Mouse (Mus musculus) hindlimb bud, embryonic 11.5 days (tissue): Measurements from ENCODE around the gene Chrnd.

ENCODE experiments used
- DNase-seq: peaks from one replicate; pipeline ENCODE4 v3.0.0-alpha.2; 2012; ENCODE audit warnings: low read depth, low spot score; ENCODE audit errors: extremely low spot score

The Chrnd gene

DNA sequence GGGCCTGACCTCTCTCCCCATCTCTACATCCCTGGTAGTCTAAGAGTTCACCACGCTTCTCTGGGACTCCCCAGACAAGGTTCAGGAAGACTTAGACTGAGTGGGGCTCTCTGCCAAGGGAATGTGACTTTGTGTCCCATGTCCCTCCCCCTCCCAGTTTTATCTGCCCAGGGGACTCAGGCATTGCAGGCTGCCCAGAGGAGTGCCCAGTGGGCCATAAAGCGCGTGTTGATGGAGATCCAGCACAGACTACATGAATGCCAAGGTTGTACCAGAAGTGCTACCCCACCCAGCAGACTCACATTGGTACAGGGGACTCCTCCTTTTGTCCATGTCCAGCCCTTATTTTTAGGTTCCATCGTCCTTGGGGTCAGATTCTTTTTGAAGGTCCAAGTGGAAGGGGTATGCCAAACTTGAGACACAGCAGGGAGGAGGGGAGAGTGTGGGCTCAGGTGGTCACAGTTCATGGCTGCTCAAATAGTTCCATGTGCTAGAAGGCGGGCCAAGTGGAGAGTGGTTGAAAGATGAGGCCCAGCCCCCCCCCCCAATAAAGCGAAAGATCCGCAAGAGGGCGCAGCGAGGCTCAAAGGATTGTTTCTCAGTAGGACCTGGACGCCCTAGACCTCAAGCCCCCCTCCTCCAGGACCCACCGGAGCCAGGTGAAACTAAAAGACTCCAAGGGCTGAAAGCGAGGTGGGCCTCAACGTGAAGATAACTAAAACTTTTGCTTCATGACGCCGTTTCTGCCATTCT is 6.2 kb upstream of the Chrnd start:
- no peak for DNase-seq

GRCm38 (mm10) chr1:87184751-87185139 is 5.7 kb upstream of the Chrnd start:
- no peak for DNase-seq

GRCm38 (mm10) chr1:87185526-87185925 is 4.9 kb upstream of the Chrnd start:
- DNase-seq: no peak

DNA sequence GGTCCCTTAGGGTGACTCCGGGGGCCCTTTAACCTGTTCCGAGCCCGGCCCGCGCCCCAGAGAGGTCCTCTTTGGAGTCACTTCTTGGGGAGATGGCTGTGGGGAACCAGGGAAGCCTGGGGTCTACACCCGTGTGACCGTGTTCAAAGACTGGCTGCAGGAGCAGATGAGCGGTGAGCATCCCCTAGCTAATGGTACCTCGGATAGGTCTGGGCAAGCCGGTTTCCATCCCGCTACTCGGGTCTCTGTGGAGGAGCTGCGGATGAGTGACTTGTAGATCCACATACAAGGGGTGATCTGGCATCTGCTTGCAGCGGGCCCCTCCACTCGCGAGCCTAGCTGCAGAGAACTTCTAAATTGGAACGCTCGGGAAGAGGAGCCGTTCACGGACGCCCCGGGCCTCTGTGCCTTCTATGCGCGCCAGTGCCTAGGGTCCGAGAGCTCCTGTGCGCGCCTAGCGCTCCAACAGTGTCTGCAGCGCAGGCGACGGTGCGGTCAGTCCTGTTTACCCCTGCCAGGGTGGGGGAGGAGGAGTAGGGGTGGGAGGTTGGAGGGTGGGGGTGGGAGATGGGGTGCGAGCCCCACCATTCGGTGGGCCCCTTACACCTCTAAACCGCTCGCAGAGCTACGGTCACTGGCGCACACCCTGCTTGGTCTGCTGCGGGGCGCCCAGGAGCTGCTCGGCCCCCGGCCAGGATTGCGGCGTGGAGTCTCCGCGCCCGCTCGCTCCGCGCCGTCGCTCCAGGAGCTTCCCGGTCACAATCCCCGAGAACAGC is 4.0 kb upstream of the Chrnd start:
- no peak for DNase-seq

- peak; percentile 46 for DNase-seq
These were observed 3.4 kb upstream of the Chrnd start for GRCm38 (mm10) chr1:87187037-87187355.

- DNase-seq: no peak
These were observed 6.9 kb downstream of the Chrnd start for GRCm38 (mm10) chr1:87197296-87197695.

GRCm38 (mm10) chr1:87198119-87199065 is 8.0 kb downstream of the Chrnd start:
- DNase-seq: no peak

GRCm38 (mm10) chr1:87200811-87201210 is 10.4 kb downstream of the Chrnd start:
- DNase-seq: no peak

GRCm38 (mm10) chr1:87201848-87202247 is 11.4 kb downstream of the Chrnd start:
- DNase-seq: no peak

- no peak for DNase-seq
These were observed 13.4 kb downstream of the Chrnd start for GRCm38 (mm10) chr1:87203779-87204178.

GRCm38 (mm10) chr1:87204465-87204864 is 14.1 kb downstream of the Chrnd start, which contains the start of gene Chrng:
Gene Chrng (plus strand): TSS chr1:87204657.
- DNase-seq: no peak

DNA sequence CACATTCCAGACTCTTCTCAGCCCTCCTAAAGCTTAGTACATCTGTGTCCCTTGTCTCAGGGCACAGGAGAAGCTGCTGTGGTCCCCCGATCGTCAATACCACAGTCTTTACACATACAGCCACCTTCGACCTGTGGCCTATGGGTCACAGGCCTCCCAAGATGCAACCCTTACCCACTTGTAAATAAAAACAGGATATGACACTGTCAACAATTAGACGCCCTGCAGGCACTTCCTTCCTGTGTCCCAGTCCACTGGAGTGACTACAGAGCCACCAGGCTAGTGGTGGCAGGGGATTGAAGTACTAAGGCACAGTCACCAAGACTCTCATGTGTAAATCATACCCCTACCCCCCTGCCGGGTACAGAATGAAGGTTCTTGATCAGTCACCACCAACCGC is 14.6 kb downstream of the Chrnd start:
- DNase-seq: no peak

- no peak for DNase-seq
These were observed 15.1 kb downstream of the Chrnd start for GRCm38 (mm10) chr1:87205502-87205901.

- no peak for DNase-seq
These were observed 15.9 kb downstream of the Chrnd start for GRCm38 (mm10) chr1:87206339-87206738.

DNA sequence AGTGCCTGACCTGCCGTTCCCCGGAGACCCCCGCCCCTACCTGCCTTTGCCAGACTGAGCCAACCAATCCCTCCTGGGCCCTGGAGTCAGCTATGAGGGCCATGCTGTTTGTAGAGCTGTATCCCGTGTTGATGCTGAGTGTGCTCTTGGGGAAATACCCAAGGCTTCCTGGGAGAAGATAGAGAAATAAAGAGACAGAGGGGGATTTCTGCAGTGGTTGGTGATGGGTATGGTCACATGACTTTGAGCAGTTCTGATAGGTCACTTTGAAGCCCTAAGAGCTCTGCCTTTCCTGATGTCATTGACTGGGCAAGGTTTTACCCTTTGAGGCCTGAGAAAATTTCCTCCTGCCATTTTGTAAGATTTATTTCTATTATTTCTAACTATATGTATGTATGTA is 21.0 kb downstream of the Chrnd start:
- no peak for DNase-seq

DNA sequence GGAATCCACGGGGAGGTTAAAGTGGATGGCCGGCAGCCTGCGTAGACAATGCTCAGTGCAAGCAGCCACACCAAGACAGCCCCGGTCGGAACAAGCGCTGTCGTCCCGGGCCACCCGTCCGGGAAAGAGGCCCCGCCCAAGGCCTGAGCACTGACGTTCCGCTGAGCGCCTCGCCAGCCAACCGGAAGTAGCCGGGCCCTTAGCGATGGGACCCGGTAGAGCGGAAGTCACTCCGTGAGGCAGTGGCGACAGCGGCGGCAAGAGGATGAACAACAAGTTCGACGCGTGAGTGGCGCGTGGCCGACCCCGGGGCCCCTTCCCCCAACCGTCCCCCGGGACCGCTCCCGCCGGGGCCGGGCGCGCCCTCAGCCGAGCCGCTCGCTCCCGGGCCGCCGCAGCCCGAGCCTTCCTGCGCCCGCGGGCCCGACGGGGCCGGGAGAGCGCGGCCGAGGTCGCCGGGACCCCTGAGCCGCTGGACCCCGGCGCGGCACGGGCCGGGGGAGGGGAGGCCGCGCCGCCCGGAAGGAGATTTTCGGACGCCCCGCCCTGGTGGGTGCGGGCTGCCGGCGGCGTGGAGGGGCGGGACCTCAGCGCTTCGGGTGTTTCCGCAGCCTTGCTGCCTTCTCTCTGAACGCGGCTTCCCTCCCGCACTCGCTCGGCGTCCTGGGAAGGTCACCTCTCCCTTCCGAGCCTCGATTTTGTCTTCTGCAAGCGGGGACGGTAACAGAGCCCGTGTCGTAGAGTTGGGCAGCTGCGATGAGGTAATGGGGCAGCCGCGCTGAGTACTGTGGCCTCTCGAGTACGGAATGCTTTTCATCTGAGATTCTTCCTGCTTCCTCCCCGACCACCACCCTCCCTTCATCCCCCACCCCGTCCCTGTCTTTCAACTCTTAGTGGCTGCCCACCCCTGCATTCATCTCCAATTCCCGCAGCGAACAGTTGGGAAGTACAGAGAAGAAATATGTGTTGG is 23.6 kb downstream of the Chrnd start, which contains the start of gene Eif4e2:
Eif4e2 (plus strand) TSS at position 180 of the 970 bp plus-strand sequence.
- peak; percentile 76 for DNase-seq

DNA sequence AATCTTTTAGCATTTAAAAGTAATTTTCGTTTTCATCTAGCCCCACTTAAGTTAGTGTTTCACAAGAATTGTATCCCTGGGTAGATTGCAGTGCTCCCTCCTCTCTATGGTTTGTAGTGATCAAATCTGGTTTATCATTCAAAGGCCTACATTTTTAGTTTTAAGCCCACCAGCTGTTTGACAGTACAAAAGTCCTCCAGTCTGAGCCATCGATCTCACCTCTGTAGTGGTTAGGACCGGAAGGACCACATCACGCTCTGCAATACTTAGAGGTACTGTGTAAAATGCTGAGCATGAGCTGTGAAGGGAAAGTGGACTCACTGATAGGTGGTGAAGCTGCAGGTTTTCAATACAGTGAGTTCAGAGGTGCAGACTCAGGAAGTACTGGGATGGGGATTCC is 24.3 kb downstream of the Chrnd start:
- DNase-seq: no peak

DNA sequence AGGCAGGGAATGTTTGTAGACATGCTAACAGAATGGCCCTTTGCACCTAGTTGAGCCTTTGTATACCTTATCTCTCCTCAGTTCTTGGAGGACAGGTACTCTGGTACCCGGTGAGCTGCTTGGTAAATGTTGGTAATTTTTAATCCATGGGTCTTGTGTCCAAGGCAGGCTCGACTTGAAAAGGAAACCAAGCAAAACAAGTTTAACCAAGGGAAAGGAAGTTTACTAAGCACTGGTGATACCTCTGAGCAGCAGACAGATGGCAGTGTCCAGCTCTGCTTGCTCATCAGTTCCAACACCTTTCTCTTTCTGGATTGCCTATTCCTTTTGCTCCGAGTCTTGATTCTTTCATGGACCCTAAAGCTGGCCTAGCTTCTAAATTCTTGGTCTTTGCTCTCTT is 27.5 kb downstream of the Chrnd start:
- no peak for DNase-seq

GRCm38 (mm10) chr1:87225739-87226138 is 35.3 kb downstream of the Chrnd start:
- no peak for DNase-seq
